Mouse (Mus musculus) neural tube, embryonic 13.5 days (tissue): ENCODE results near the gene Gfod1. TPM values are rescaled to one million over a fixed set of nuclear protein-coding genes. Genes with fewer than 3 reads are reported as not detected.

Experiments used
- ATAC-seq: fragments of 200-750 bp; cut with Nextera tagmentation; 2 replicates; pipeline ENCODE4 v1.8.0; 2017; ENCODE audit warnings: low read depth, mild to moderate bottlenecking, moderate TSS enrichment, moderate library complexity
- H3K27ac ChIP-seq: fragments of 300-500 bp; sonication (generic); replicated peaks from 2 replicates; pipeline ENCODE4 v1.5.1; 2015; ENCODE audit warnings: moderate library complexity, mild to moderate bottlenecking, inconsistent platforms
- H3K27me3 ChIP-seq: fragments of 300-500 bp; sonication (generic); 2 replicates; pipeline ENCODE4 v1.6.1; 2015; ENCODE audit warnings: mild to moderate bottlenecking, inconsistent platforms
- H3K36me3 ChIP-seq: fragments of 300-500 bp; sonication (generic); 2 replicates; pipeline ENCODE4 v1.6.1; 2015; ENCODE audit warnings: mild to moderate bottlenecking, inconsistent platforms
- H3K4me1 ChIP-seq: fragments of 300-500 bp; sonication (generic); replicated peaks from 2 replicates; pipeline ENCODE4 v1.6.1; 2015; ENCODE audit warnings: inconsistent platforms
- H3K4me2 ChIP-seq: fragments of 300-500 bp; sonication (generic); 2 replicates; pipeline ENCODE4 v1.6.1; 2015; ENCODE audit warnings: inconsistent platforms, mild to moderate bottlenecking, moderate library complexity
- H3K4me3 ChIP-seq: fragments of 300-500 bp; sonication (generic); 2 replicates; pipeline ENCODE4 v1.5.1; 2015; ENCODE audit warnings: mild to moderate bottlenecking, inconsistent platforms
- H3K9ac ChIP-seq: fragments of 300-500 bp; sonication (generic); 2 replicates; pipeline ENCODE4 v1.6.1; 2015; ENCODE audit warnings: moderate library complexity, mild to moderate bottlenecking, inconsistent platforms
- H3K9me3 ChIP-seq: fragments of 300-500 bp; sonication (generic); 2 replicates; pipeline ENCODE4 v1.6.1; 2016; ENCODE audit warnings: inconsistent platforms
- WGBS: fragments of 180-500 bp; shearing (Covaris S2); methylation state at CpG from one replicate; pipeline ENCODE4 v1.1.7; 2015; 5-methylcytosine and 5-hydroxymethylcytosine counted together
- polyA plus RNA-seq: library from polyadenylated mRNA; unstranded; fragments of >200 nt; fragmentation: Nextera tagmentation; extraction: Ambion mirVana; gene quantifications from 2 replicates; pipeline ENCODE4 v1.2.1, GENCODE M21; 2015

Gfod1 gene
- polyA plus RNA-seq, 1 experiment from 2014 or later = 2.0 TPM

- ATAC-seq = no peak
- H3K27me3 ChIP-seq = no peaks in the 10 kb centered on the region
- H3K9me3 ChIP-seq = no peaks in the 10 kb centered on the region
- no peak overlapping the region for H3K9ac ChIP-seq
- no peak overlapping the region for H3K27ac ChIP-seq
- H3K4me3 ChIP-seq = no peak overlapping the region
- H3K36me3 ChIP-seq = no peaks in the 10 kb centered on the region
- no peaks in the 10 kb centered on the region for H3K4me1 ChIP-seq
- 77% methylated on average over 3 of the region's 3 CpGs for whole genome bisulfite sequencing
- no peak overlapping the region for H3K4me2 ChIP-seq
Measured at GRCm38 (mm10) chr13:43319396-43319795, 15.4 kb upstream of the Gfod1 start.

- no peak overlapping the region for H3K4me3 ChIP-seq
- H3K36me3 ChIP-seq = no peaks in the 10 kb centered on the region
- no peaks in the 10 kb centered on the region for H3K27me3 ChIP-seq
- no peak for ATAC-seq
- H3K9me3 ChIP-seq = no peaks in the 10 kb centered on the region
- 83% methylated on average over 5 of the region's 5 CpGs for WGBS
- no peak overlapping the region for H3K4me2 ChIP-seq
- no peak overlapping the region for H3K27ac ChIP-seq
- no peaks in the 10 kb centered on the region for H3K4me1 ChIP-seq
- no peak overlapping the region for H3K9ac ChIP-seq
Measured at GRCm38 (mm10) chr13:43317411-43317810, 13.4 kb upstream of the Gfod1 start.

DNA sequence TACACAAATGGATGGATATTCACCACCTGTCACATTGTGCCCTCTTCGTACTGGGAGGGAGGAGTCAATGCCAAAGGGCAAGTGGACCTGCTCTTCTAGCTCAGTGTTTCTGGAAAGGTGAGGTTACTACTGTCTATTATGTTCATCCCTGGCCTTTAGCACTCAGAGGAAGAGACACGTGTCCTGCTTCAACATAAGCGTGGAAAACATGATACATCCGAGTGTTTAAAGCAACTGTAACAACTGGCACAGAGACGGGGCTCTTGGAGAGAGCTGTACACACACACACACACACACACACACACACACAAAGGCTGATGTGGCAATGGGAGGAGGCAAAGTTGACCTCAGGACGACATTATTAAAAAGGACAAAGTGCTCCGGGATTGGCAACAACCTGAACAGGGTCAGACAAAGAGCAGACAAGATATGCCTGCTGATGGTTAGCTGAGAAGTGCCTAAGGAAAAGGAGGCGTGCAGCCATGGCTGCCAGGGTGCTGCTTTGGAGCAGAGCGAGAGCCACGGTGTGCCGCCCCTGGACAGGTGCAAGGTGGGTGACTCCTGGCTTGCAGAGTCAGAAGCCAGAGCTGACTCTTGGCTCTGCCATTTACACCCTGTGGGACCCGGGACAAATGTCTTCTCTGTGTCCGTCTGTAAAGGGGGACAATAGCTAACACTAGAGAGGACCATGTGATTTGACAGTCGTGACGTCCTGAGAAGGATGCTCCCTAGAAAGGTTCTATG, 1.4 kb upstream of the Gfod1 start:
- Histone ChIP-seq H3K9me3 (no peaks in the 10 kb centered on the region), H3K4me3 (no peak overlapping the region; the same call in 1 of the 2 replicates), H3K9ac (no peak overlapping the region), H3K27me3 (peaks cover 15% of the 10 kb centered on the region), H3K4me2 (peak overlapping the region; percentile 68), H3K27ac (peak overlapping the region; percentile 94), H3K36me3 (no peaks in the 10 kb centered on the region), H3K4me1 (peaks cover 32% of the 10 kb centered on the region)
- ATAC-seq = no peak
- 75% methylated on average over 15 of the region's 15 CpGs for WGBS

- peak overlapping the region; percentile 94 for H3K27ac ChIP-seq
- WGBS = 24% methylated on average over 11 of the region's 11 CpGs
- H3K4me1 ChIP-seq = peaks cover 39% of the 10 kb centered on the region
- H3K27me3 ChIP-seq = peaks cover 22% of the 10 kb centered on the region
- no peaks in the 10 kb centered on the region for H3K36me3 ChIP-seq
- peak overlapping the region; percentile 85 for H3K4me3 ChIP-seq
- H3K9me3 ChIP-seq = no peaks in the 10 kb centered on the region
- peak; percentile 36 for ATAC-seq
- peak overlapping the region; percentile 68 for H3K4me2 ChIP-seq
- H3K9ac ChIP-seq = peak overlapping the region; percentile 92
Measured at GRCm38 (mm10) chr13:43304700-43305099, 728 bp upstream of the Gfod1 start.

DNA sequence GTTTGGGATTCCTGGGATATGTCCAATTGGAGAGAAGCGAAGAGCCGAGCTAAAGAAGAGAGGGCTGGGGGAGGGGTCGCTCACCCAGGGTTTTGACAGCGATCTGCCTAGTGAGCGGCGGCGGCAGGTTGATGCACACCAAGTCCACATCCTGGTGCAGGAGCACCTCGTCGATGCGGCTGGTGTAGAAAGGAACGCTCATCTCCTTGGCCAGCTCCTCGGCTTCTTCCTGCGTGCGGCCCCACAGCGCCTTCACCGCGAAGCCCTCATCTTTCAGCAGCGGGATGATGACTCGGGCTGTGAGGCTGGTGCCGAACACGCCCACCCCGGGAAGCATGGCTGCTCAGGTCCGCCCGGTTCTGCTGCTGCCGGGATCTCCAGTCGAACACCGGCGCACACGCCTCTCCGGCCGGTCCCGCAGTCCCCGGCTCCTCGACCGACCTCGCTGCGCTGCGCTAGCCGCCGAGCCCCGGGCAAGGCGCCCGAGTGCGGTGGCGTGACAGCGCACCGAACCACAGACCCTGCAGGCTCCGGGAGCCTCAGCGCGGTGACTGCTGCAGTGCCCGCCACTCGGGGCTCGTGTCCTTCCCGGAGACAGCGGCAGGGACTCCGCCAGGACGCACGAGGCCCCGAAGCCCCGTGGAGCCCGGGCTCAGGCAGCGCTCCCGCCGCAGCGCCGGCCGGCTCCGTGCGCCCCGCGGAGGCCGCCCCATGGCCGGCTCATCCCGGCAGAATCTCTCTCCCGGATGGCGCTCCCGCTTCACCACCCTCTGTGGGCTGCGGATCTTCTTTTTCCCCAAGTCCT, 609 bp downstream of the Gfod1 start:
- peaks cover 46% of the 10 kb centered on the region for H3K4me1 ChIP-seq
- no peaks in the 10 kb centered on the region for H3K36me3 ChIP-seq
- under 1% methylated on average over 78 of the region's 78 CpGs for WGBS
- peak overlapping the region; percentile 68 for H3K4me2 ChIP-seq
- H3K27me3 ChIP-seq = peaks cover 26% of the 10 kb centered on the region
- H3K27ac ChIP-seq = peak overlapping the region; percentile 94
- H3K4me3 ChIP-seq = peak overlapping the region; percentile 85
- H3K9me3 ChIP-seq = no peaks in the 10 kb centered on the region
- peak; percentile 61 for ATAC-seq
- H3K9ac ChIP-seq = peak overlapping the region; percentile 92

GRCm38 (mm10) chr13:43302651-43303160, 1.3 kb downstream of the Gfod1 start:
- Histone ChIP-seq H3K36me3 (no peaks in the 10 kb centered on the region), H3K9ac (peak overlapping the region; percentile 92), H3K27ac (peak overlapping the region; percentile 94), H3K4me3 (peak overlapping the region; percentile 85), H3K4me1 (peaks cover 46% of the 10 kb centered on the region), H3K27me3 (peaks cover 26% of the 10 kb centered on the region), H3K4me2 (peak overlapping the region; percentile 68), H3K9me3 (no peaks in the 10 kb centered on the region)
- WGBS = 1% methylated on average over 19 of the region's 19 CpGs
- ATAC-seq = 0 out of 2 replicates have a peak, but pooled peaks have one; percentile 0

DNA sequence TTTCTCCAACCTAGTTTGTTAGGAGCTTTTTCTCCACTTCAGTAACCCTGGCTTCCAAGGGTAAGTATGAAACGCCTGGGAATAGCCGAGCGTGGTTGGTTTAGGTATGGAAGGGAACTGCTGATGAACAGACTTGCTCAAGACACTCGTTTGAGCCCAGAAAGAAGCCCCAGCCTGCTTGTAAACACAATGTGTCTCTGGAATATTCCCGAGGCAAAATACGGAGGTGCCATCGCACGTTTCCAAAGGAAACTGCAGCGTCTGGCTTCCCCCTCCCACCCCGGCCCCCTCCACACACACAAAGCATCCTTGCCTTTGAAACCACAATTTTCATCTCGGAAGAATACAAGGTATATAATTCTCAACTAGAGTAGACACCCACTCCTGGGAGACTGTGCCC, 1.7 kb downstream of the Gfod1 start:
- Histone ChIP-seq H3K27ac (no peak overlapping the region), H3K27me3 (peaks cover 26% of the 10 kb centered on the region), H3K9me3 (no peaks in the 10 kb centered on the region), H3K36me3 (no peaks in the 10 kb centered on the region), H3K4me3 (peak overlapping the region; percentile 85), H3K4me2 (peak overlapping the region; percentile 68), H3K4me1 (peaks cover 46% of the 10 kb centered on the region), H3K9ac (peak overlapping the region; percentile 92)
- ATAC-seq = no peak
- 6% methylated on average over 11 of the region's 11 CpGs for WGBS

GRCm38 (mm10) chr13:43300906-43301305, 3.1 kb downstream of the Gfod1 start:
- H3K4me1 ChIP-seq = peaks cover 51% of the 10 kb centered on the region
- H3K4me2 ChIP-seq = peak overlapping the region; percentile 68
- 35% methylated on average over 9 of the region's 9 CpGs for WGBS
- no peaks in the 10 kb centered on the region for H3K36me3 ChIP-seq
- H3K9ac ChIP-seq = peak overlapping the region; percentile 92
- H3K9me3 ChIP-seq = no peaks in the 10 kb centered on the region
- peaks cover 26% of the 10 kb centered on the region for H3K27me3 ChIP-seq
- peak overlapping the region; percentile 85 for H3K4me3 ChIP-seq
- H3K27ac ChIP-seq = no peak overlapping the region
- ATAC-seq = no peak

DNA sequence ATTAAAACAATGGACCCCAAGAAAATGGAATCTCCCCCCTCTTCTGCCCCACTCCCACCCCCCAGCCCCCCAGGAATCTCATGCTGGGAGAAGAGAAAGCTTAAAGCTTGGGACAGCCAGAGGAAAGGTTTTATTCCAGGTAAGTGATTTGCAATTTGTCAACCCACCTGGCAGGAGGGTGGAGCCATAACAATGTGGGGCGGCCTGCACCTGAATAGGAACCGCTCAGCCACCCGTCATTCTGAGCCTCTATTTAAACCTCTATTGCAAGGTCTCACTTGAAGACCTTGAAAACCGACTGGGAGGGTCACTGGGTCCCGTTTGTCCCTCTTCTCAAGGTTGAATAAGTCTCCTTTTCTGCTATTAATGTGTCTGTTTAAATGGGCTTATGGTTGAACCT, 3.6 kb downstream of the Gfod1 start:
- 14% methylated on average over 5 of the region's 5 CpGs for WGBS
- H3K4me3 ChIP-seq = peak overlapping the region; percentile 85
- H3K4me2 ChIP-seq = peak overlapping the region; percentile 68
- no peaks in the 10 kb centered on the region for H3K9me3 ChIP-seq
- no peak overlapping the region for H3K27ac ChIP-seq
- peaks cover 55% of the 10 kb centered on the region for H3K4me1 ChIP-seq
- no peaks in the 10 kb centered on the region for H3K36me3 ChIP-seq
- peaks cover 26% of the 10 kb centered on the region for H3K27me3 ChIP-seq
- no peak for ATAC-seq
- peak overlapping the region; percentile 92; the same call in 1 of the 2 replicates for H3K9ac ChIP-seq

- 43% methylated on average over 5 of the region's 5 CpGs for WGBS
- H3K27ac ChIP-seq = no peak overlapping the region
- peaks cover 26% of the 10 kb centered on the region for H3K27me3 ChIP-seq
- H3K36me3 ChIP-seq = no peaks in the 10 kb centered on the region
- H3K9me3 ChIP-seq = no peaks in the 10 kb centered on the region
- peak overlapping the region; percentile 68 for H3K4me2 ChIP-seq
- no peak overlapping the region for H3K9ac ChIP-seq
- no peak overlapping the region for H3K4me3 ChIP-seq
- ATAC-seq = no peak
- H3K4me1 ChIP-seq = peaks cover 52% of the 10 kb centered on the region
Measured at GRCm38 (mm10) chr13:43299171-43299570, 4.8 kb downstream of the Gfod1 start.

DNA sequence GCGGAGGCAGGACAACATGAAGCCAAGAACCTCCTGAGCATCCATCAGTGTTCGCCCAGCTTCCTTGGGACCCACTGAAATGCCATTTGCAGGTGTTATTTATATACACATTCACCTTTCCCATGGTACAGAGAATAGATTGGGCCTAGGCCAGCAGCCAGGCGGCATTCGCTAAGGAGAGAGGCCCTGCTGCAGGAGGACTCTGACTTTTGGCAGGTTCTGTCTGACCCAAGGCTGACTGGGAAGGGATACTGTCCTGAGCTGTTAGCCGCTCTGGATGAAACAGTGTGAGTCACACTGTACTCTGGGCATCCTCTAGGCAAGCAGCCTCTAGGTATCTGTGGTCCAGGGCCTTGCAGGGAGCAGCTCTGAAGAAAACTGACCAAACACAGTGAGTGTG, 6.4 kb downstream of the Gfod1 start:
- H3K36me3 ChIP-seq = no peaks in the 10 kb centered on the region

DNA sequence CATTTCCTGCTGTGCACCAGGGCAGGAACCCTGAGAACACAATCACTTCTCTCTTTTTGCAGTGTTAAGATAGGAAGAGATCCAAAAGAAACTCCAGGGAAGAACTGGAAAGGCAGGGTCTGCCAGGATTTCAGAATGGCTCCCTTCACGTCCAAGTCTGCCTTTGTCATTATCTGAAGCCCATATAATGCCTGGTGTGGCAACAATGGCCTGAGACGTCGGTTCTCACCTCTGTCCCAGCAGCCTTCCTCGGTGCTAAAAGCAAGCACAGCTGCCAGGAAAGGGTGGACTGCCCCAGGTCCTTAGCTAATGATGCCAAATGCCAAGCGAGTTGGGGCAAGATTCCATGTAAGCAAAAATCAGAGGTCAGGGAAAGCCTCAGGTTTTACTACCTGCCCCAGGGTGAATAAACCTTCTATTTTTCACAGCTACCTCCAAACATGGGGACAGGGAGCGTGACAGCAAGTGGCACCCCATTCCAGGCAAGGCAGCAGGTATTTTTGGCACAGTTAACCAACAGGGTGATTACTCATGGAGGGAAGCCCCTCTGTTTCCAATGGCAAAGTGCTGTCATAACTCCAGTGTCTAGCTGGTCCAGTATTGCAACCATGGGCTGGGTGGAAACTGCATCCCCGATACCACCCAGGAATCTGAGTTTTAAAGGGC, 7.7 kb downstream of the Gfod1 start:
- 68% methylated on average over 7 of the region's 7 CpGs for WGBS
- H3K27me3 ChIP-seq = peaks cover 19% of the 10 kb centered on the region
- no peak overlapping the region for H3K9ac ChIP-seq
- H3K9me3 ChIP-seq = no peaks in the 10 kb centered on the region
- peaks cover 37% of the 10 kb centered on the region for H3K4me1 ChIP-seq
- no peak overlapping the region for H3K4me3 ChIP-seq
- no peaks in the 10 kb centered on the region for H3K36me3 ChIP-seq
- no peak overlapping the region for H3K4me2 ChIP-seq
- H3K27ac ChIP-seq = no peak overlapping the region
- ATAC-seq = no peak

More for the DNA sequence above, 6.4 kb downstream of the Gfod1 start:
- no peak for ATAC-seq
- no peaks in the 10 kb centered on the region for H3K9me3 ChIP-seq
- H3K9ac ChIP-seq = no peak overlapping the region
- peaks cover 26% of the 10 kb centered on the region for H3K27me3 ChIP-seq
- H3K4me2 ChIP-seq = no peak overlapping the region
- H3K27ac ChIP-seq = no peak overlapping the region
- WGBS = 88% methylated on average over 5 of the region's 5 CpGs
- no peak overlapping the region for H3K4me3 ChIP-seq
- H3K4me1 ChIP-seq = peaks cover 50% of the 10 kb centered on the region
